Mouse (Mus musculus): ENCODE measurements around the gene Cubn. TPM values are rescaled to one million over a fixed set of nuclear protein-coding genes. Genes with fewer than 3 reads are reported as not detected.
A peak's percentile ranks its signal among the peaks of the same experiment; 100 is the strongest.

The Cubn gene
- polyA plus RNA-seq, 1 experiment from 2014 or later, result 0.77 TPM

- WGBS, result 2% methylated on average over 1 of the region's 1 CpGs
- no peak overlapping the region for H3K4me3 ChIP-seq
- ATAC-seq (replicated peaks), result peak; percentile 72
These were observed 201.0 kb downstream of the Cubn start for GRCm38 (mm10) chr2:13290661-13291060.

GRCm38 (mm10) chr2:13290070-13290469, 201.5 kb downstream of the Cubn start:
- Histone ChIP-seq H3K27me3 (replicated peaks) (no peaks in the 10 kb centered on the region), H3K4me1 (no peaks in the 10 kb centered on the region), H3K36me3 (replicated peaks) (no peaks in the 10 kb centered on the region), H3K9me3 (no peaks in the 10 kb centered on the region), H3K9ac (no peak overlapping the region), H3K4me3 (no peak overlapping the region), H3K4me2 (no peak overlapping the region), H3K27ac (no peak overlapping the region)
- 80% methylated on average over 3 of the region's 3 CpGs for whole genome bisulfite sequencing
- ATAC-seq (replicated peaks), result no peak; the same call in 1 of the 2 replicates

More at GRCm38 (mm10) chr2:13290661-13291060, 201.0 kb downstream of the Cubn start:
- Histone ChIP-seq H3K4me2 (no peak overlapping the region), H3K36me3 (replicated peaks) (no peaks in the 10 kb centered on the region), H3K4me1 (no peaks in the 10 kb centered on the region), H3K9me3 (no peaks in the 10 kb centered on the region), H3K9ac (no peak overlapping the region), H3K27ac (no peak overlapping the region), H3K27me3 (replicated peaks) (no peaks in the 10 kb centered on the region)

GRCm38 (mm10) chr2:13278114-13278862, 213.3 kb downstream of the Cubn start:
- Histone ChIP-seq H3K9me3 (no peaks in the 10 kb centered on the region), H3K4me3 (no peak overlapping the region), H3K27me3 (replicated peaks) (no peaks in the 10 kb centered on the region), H3K36me3 (replicated peaks) (no peaks in the 10 kb centered on the region), H3K9ac (no peak overlapping the region), H3K4me1 (no peaks in the 10 kb centered on the region), H3K27ac (no peak overlapping the region), H3K4me2 (no peak overlapping the region)
- 54% methylated on average over 10 of the region's 10 CpGs for WGBS
- peak; percentile 57 for ATAC-seq (replicated peaks)

- Histone ChIP-seq H3K9me3 (no peaks in the 10 kb centered on the region), H3K27ac (no peak overlapping the region), H3K4me2 (no peak overlapping the region), H3K9ac (no peak overlapping the region), H3K36me3 (replicated peaks) (no peaks in the 10 kb centered on the region), H3K4me1 (peaks cover 5% of the 10 kb centered on the region; the same call in 1 of the 2 replicates), H3K27me3 (replicated peaks) (no peaks in the 10 kb centered on the region), H3K4me3 (no peak overlapping the region)
- no peak for ATAC-seq (replicated peaks)
- WGBS, result 52% methylated on average over 7 of the region's 7 CpGs
These were observed 215.7 kb downstream of the Cubn start for GRCm38 (mm10) chr2:13275874-13276273.

GRCm38 (mm10) chr2:13271165-13271957, 220.3 kb downstream of the Cubn start, which contains the start of gene Rsu1:
Rsu1 (minus strand) TSS chr2:13271415.
- Histone ChIP-seq H3K36me3 (replicated peaks) (no peaks in the 10 kb centered on the region), H3K27ac (peak within 1 kb of the TSS; percentile 53; the same call in 1 of the 2 replicates), H3K9me3 (no peaks in the 10 kb centered on the region), H3K9ac (peak within 1 kb of the TSS; percentile 62), H3K4me3 (peak within 1 kb of the TSS; percentile 60), H3K4me2 (peak within 1 kb of the TSS; percentile 88), H3K4me1 (peaks cover 14% of the 10 kb centered on the region), H3K27me3 (replicated peaks) (no peaks in the 10 kb centered on the region)
- WGBS, result under 1% methylated on average over 37 of the region's 37 CpGs
- peak; percentile 99 for ATAC-seq (replicated peaks)

- Histone ChIP-seq H3K36me3 (replicated peaks) (no peaks in the 10 kb centered on the region), H3K4me3 (peak overlapping the region; percentile 60), H3K27ac (peak overlapping the region; percentile 53; the same call in 1 of the 2 replicates), H3K4me2 (peak overlapping the region; percentile 88), H3K9ac (peak overlapping the region; percentile 57), H3K27me3 (replicated peaks) (no peaks in the 10 kb centered on the region), H3K4me1 (peaks cover 14% of the 10 kb centered on the region), H3K9me3 (no peaks in the 10 kb centered on the region)
- no peak for ATAC-seq (replicated peaks)
- WGBS, result 62% methylated on average over 8 of the region's 8 CpGs
These were observed 220.9 kb downstream of the Cubn start for GRCm38 (mm10) chr2:13270736-13271135.

- H3K9ac ChIP-seq, result no peak overlapping the region
- peaks cover 14% of the 10 kb centered on the region for H3K4me1 ChIP-seq
- no peaks in the 10 kb centered on the region for H3K9me3 ChIP-seq
- no peaks in the 10 kb centered on the region for H3K27me3 ChIP-seq (replicated peaks)
- H3K4me2 ChIP-seq, result no peak overlapping the region
- H3K4me3 ChIP-seq, result no peak overlapping the region
- no peak for ATAC-seq (replicated peaks)
- no peak overlapping the region for H3K27ac ChIP-seq
- no peaks in the 10 kb centered on the region for H3K36me3 ChIP-seq (replicated peaks)
- 94% methylated on average over 4 of the region's 4 CpGs for WGBS
These were observed 222.8 kb downstream of the Cubn start for GRCm38 (mm10) chr2:13268681-13269293.

GRCm38 (mm10) chr2:13264875-13265274, 226.7 kb downstream of the Cubn start:
- Histone ChIP-seq H3K4me3 (no peak overlapping the region), H3K4me1 (no peaks in the 10 kb centered on the region), H3K27ac (no peak overlapping the region), H3K9me3 (no peaks in the 10 kb centered on the region), H3K27me3 (replicated peaks) (no peaks in the 10 kb centered on the region), H3K4me2 (no peak overlapping the region), H3K9ac (no peak overlapping the region), H3K36me3 (replicated peaks) (no peaks in the 10 kb centered on the region)
- ATAC-seq (replicated peaks), result peak; percentile 77
- 43% methylated on average over 4 of the region's 4 CpGs for WGBS

GRCm38 (mm10) chr2:13263150-13263549, 228.5 kb downstream of the Cubn start:
- H3K27ac ChIP-seq, result no peak overlapping the region
- H3K4me3 ChIP-seq, result no peak overlapping the region
- no peak for ATAC-seq (replicated peaks)
- 66% methylated on average over 4 of the region's 4 CpGs for WGBS
- H3K4me1 ChIP-seq, result no peaks in the 10 kb centered on the region
- no peaks in the 10 kb centered on the region for H3K9me3 ChIP-seq
- H3K4me2 ChIP-seq, result no peak overlapping the region
- no peak overlapping the region for H3K9ac ChIP-seq
- H3K27me3 ChIP-seq (replicated peaks), result no peaks in the 10 kb centered on the region
- no peaks in the 10 kb centered on the region for H3K36me3 ChIP-seq (replicated peaks)

GRCm38 (mm10) chr2:13258606-13259005, 233.0 kb downstream of the Cubn start:
- ATAC-seq (replicated peaks), result no peak
- WGBS, result 93% methylated on average over 2 of the region's 2 CpGs
- H3K4me2 ChIP-seq, result no peak overlapping the region
- no peaks in the 10 kb centered on the region for H3K9me3 ChIP-seq
- H3K9ac ChIP-seq, result no peak overlapping the region
- no peak overlapping the region for H3K4me3 ChIP-seq
- H3K27ac ChIP-seq, result no peak overlapping the region
- H3K4me1 ChIP-seq, result no peaks in the 10 kb centered on the region
- H3K27me3 ChIP-seq (replicated peaks), result no peaks in the 10 kb centered on the region
- H3K36me3 ChIP-seq (replicated peaks), result peaks cover 6% of the 10 kb centered on the region; the same call in 1 of the 2 replicates

- Histone ChIP-seq H3K27me3 (replicated peaks) (no peaks in the 10 kb centered on the region), H3K36me3 (replicated peaks) (no peaks in the 10 kb centered on the region), H3K9ac (no peak overlapping the region), H3K4me3 (no peak overlapping the region), H3K4me2 (no peak overlapping the region), H3K9me3 (no peaks in the 10 kb centered on the region), H3K27ac (no peak overlapping the region), H3K4me1 (no peaks in the 10 kb centered on the region)
- 46% methylated on average over 9 of the region's 9 CpGs for WGBS
- no peak; the same call in 1 of the 2 replicates for ATAC-seq (replicated peaks)
These were observed 250.9 kb downstream of the Cubn start for GRCm38 (mm10) chr2:13240711-13241110.

Data from midbrain, embryonic 15.5 days (tissue).